Mouse (Mus musculus) telencephalon, adult 2 months (tissue): Measurements from ENCODE around the gene Sox12.

Experiments used
- DNase-seq: peaks from one replicate; pipeline ENCODE4 v3.0.0-alpha.2; 2011; ENCODE audit warnings: low read depth, low spot score

Sox12 gene

DNA sequence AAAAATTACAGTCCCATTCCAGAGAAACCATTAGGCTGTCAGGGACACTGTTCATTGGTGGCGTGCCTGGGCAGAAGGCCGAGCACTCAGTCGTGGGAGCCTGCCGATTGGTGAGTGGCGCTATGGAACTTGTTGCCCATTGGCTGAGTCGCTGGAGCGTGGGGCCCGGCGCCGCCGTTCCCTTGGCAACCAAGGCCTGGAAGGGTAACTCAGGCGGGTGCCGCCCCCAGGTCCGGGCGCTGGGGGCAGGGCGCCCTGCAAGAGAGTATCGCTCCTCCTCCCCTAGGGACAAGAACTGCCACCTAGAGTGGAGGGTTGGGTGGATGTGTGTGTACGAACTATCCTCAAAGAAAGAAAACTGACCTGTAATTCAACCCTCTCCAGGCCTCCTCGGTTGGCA lies 8.3 kb upstream of the Sox12 start:
- peak; percentile 94 for DNase-seq

DNA sequence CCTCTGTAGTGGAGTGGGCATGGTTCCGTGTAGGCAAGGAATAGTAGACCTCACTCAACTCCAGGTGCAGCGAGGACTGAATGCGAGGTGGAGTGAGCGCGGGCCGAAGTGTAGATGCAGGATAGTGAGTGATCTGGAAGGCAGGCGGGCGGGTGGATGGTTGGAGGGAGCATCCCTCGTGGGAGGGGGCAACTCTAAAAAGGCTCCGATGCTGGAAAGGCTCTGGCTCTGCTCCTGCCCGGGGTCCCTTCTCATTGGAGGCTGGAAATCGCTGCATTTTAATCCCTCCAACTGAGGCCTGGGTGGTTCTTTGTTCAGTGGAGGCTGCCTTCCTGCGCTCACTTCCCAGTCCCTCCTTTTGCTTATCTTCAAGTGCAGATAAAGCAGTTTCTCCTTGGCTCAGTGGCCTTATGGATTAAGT lies 1.3 kb upstream of the Sox12 start:
- DNase-seq, result no peak

DNA sequence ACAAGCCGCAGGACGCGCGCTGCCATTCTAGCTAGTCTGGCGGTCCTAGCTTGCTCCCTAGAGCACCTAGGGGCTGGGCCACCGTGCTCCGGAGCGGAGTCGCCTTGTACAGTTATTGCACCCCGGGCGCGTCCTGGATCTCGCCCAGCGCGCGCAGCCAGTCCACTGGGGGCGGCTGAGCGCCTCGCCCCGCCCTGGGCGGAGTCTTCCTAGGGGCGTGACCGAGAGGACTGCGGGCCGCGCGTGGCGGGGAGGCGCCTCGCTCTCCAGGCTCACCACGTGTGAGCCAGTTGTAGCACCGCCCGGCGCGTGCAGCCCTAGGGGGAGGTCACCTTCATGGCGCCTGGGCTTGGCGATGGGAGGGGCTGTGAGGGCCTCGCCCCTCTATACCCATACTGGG lies 828 bp upstream of the Sox12 start:
- DNase-seq, result peak; percentile 81

DNA sequence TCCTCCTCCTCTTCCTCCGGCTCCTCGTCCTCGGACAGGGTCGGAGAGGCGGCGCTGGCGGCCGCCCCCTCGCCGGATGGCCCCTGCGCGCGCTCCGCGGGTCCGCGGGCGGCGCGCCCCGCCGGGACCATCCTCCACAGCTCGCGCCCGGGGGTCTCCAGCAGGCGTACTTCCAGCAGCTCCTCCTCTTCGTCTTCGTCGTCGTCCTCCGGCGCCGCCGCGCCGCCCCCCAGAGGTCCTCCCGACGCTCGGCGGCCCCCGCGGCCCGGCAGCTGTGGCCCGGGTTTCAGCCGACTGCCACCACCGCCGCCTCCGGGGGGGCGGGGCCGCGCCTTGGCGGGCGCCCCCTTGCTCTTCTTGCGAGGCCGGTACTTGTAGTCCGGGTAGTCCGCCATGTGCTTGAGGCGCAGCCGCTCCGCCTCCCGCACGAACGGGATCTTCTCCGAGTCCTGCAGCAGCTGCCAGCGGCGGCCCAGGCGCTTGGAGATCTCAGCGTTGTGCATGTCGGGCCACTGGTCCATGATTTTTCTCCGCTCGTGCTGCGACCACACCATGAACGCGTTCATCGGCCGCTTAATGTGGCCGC lies 766 bp downstream of the Sox12 start:
- DNase-seq, result no peak

DNA sequence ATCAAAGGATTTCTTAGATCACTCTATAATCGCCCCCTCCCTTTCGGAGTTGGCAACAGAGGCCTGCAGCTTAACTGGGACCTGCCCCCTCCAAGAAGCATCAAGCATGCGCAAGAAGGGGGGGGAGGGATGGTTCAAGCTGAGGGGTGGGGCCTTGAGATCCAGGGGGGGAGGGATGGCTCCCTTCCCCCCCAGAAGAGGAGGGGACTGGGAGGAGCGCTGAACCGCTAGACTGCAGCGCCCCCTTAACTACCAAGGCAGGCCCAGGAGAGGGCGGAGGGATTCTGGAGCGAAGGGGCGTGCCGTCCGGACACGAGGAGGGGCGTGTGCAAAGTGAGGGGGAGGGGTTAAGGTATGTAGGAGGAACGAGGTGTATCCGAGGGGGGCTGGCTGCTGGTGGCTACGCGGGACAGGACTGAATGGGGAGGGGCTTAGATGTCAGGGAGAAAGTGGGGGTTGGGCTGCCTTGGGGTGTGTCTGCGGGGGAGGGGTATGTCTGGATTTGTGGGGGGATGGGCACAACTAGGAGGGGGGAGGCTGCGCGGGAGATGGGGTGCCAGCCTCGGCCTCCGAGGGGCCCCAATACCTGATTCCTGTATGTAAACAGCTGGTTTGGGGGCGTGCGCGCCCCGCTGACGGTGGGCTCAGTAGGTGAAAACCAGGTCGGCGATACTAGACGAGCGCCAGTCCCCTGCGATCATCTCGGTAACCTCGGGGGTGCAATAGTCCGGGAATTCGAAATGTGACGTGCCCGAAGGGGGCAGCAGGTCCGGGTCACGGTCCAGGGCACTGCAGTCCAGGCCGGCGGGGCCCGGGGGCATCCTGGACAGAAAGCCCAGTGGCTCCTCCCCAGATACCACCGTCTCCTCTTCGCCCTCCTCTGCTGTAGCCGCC lies 1.5 kb downstream of the Sox12 start:
- DNase-seq, result peak; percentile 98

DNA sequence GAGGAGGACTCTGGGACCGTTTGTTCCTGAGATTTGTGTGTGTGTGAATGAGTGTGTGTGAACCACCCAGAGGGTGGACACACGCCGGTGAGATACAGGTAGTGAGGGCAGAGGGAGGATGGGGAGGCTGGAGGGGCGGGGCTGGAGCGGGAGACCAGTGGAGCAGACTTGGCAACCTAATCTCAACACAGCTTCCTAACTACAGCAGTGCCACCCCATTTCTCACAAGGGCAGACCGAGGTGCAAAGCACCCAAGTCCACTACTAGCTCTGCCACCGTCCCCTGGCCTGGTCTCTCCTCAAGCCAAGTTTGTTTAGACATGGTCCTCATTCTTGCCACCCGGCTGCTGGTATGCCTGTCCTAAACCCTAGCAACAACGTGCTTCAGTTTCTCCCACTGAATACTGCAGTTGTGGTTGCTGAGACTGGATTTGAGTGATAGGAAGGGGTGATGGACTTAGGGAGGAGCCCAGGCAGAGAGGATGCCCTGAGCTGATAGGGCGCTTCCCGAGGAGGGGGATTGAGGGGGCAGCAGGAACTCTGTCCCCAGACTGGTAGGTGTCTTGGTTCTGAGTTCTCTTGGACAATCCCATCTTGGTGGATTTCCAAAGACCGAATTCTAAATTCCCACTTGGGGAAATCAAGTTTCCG lies 2.5 kb downstream of the Sox12 start:
- DNase-seq, result no peak

DNA sequence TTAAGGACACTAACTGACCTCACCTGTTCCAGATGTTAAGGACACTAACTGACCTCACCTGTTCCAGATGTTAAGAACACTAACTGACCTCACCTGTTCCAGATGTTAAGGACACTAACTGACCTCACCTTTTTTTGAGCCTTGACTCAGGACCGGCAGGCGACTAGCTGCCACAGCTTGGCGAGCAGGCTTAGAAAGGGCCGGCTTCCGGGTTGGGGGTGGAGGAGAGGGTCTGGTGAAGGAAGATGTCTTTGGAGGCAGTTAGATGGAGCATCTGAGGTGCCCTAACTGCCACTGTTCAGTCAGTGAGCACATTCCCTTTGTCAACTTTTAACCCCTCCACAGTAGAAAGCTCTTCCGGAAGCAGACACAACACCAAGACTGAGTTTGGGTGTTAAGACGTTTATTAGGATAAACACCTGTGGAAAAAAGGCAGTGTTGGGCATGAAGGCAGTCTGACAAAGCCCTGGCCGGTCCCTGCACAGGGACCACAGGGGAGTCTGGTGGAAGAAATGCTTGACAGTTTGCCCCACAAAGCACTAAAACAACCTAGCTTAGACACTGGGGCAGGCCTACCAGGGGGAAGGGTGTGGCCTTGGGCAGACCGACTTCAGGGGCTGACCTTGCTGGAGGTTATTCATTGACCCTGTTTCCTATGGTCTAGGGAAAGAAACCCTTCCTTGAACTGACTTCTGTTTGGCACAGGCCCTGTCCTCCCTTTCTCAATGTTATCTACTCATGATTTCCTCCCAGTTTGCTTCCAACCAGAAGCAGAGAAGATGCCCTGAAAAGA lies 4.4 kb downstream of the Sox12 start:
- DNase-seq, result no peak

DNA sequence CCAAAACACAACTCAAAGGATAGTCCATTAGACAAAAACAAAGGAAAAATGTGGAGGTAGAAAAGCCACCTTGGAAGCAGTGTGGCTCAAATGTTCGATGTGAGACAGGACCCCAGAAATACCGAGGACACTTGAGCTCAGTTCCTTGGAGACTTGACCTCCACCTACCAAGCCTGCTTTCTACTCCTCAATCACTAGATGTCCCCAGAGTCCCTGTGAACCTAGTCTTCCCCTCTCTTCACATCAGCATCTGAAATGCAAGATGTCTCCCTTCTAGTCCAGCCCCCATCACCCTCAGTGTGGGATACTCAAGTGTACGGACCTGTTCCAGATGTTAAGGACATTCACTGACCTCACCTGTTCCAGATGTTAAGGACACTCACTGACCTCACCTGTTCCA lies 5.1 kb downstream of the Sox12 start:
- DNase-seq, result no peak

DNA sequence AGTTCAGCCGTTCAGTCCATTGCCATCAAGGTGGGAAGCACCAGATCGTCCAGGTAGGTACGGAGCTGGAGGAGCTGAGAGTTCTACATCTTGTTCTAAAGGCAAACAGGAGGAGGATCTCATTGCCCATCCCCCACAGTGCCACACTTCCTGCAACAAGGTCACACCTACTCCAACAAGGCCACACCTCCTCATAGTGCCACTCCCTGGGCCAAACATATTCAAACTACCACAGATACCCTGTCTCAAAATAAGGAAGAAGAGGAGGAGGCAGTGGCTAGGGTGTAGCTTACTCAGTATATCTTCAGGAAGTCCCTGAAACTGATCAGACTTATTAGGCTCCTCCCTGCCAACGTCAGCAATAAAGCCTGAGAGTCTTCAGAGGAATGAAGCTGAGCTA lies 13.7 kb downstream of the Sox12 start:
- DNase-seq, result no peak

DNA sequence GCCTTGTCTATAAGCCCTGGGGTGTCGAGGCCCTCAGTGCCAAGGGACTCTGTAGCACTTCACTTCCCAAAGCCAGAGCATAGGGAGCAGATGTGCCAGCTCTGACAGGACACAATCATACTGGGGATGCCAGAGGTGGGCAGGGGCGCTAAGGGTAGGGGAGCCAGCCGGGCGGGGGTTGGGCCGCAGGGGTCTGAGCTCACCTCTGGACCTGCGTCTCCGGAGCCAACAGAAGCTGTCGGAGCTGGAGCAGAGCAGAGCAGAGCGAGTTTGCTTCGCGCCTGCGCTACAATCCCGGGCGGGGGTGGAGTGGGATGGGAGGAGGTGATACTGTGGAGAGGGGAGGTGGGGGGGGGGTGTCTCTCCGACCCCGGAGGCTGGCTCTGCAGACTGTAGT lies 21.5 kb downstream of the Sox12 start, which contains the start of gene Nrsn2:
Nrsn2 (minus strand) TSS at position 294 of the 397 bp plus-strand sequence.
- peak; percentile 34 for DNase-seq

DNA sequence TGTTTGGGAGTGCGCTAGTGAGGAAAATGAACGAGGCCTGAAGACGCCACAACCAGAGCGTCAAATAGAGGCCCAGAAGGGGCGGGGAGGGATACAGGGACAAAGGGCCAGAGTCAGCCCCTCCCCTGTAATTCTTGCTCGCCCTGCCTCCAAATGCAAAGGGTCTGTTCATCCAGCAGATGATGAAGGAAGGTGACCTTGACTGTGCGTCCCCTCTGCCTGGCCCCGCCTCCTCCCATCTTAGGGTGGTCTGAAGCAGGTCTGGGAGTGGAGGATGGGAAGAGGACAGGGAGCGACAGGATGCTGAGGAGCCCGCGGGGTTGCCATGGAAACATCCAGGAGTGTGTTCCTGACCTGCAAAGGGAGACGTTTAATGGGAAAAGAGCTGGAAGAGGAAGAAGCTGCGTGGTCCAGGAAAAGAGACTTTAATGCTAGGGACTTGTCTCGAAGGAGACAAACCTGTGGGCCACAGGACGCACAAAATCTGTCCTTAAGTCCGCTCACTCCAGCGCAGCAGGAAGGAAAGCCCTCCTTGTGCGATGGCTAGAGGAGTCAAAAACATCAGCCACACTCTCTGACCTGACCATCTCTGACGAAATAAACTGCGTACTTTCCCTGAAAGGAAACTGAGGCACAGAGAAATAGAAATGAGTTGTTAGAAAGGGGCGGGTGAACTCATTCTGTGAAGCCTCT lies 22.1 kb downstream of the Sox12 start:
- DNase-seq, result peak; percentile 38

DNA sequence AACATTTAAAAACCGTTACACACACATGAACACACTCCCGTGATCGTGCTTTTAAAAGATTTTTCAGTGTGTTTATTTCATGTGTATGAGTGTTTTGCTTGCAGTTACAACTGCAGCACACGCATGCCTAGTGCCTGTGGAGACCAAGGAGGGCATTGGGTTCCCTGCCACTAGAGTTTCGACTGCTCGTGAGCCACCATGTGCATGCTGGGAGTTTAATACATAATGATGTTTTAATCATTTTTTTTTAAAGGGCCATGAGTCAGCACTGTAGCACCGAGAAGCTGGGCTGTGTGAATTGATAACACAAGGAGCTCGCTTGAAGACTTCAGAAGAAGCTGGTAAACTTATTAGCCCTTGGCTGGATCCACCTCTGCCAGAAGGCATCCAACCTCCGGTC lies 24.3 kb downstream of the Sox12 start:
- no peak for DNase-seq

DNA sequence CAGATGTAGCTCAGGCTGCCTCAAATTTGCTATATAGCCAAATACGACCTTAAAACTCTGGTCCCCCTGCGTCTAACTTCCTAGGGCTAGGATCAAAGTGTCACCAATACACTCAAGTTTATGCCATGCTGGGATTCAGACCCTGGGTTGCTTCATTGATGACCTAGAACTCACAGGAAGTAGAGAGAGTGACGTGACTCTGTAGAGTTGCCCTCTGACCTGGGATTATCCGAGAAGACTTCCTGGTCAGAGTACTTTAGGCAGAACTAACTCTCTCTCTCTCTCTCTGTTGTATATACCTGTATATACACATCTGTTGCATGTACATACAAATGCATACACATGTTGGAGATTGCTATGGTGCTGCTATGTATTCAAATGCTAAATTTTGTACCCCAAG lies 25.2 kb downstream of the Sox12 start:
- no peak for DNase-seq

DNA sequence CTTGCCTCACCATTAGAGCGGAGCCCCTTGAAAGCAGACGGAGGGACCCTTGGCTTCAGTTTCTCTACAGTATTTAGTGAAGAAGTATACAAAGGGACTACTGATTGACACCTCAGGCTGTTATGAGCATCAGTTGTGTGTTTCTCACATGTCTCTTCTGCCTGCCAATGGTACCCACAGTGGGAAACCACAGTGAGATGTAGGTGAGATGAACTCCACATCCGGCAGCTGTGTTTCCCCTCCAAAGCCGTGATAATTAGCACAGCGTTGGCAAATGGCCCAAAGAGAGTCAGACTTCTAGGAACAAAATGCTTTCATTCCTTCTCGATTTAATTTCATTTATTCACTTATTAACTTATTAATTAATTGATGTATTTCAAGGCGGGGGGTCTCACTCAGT lies 25.8 kb downstream of the Sox12 start:
- DNase-seq, result no peak

DNA sequence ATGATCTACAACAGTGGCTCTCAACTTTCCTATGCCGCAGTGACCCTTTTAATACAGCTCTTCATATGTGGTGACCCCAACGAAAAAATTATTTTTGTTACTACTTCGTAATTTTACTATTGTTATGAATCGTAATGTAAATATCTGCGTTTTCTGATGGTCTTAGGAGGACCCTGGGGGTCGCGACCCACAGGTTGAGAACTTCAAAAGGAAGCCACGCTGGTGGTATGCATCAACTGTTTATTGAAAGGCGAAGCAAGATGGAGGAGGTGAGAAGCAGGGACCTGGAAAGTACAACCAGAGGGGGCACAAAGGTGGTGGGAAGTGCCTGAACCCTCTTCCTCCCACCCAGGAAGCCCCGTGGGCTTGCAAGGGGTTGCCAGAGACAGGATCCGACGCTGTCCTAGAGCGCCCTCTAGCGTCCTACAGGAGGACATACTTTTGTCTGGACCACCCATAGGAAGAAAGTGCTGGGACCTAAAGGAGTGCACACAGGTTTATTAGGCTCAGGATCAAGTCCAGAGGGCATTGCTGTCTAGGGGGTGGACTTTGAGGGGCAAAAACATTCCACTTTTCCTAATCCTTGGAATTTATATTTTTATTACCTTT lies 29.2 kb downstream of the Sox12 start:
- DNase-seq, result peak; percentile 28

DNA sequence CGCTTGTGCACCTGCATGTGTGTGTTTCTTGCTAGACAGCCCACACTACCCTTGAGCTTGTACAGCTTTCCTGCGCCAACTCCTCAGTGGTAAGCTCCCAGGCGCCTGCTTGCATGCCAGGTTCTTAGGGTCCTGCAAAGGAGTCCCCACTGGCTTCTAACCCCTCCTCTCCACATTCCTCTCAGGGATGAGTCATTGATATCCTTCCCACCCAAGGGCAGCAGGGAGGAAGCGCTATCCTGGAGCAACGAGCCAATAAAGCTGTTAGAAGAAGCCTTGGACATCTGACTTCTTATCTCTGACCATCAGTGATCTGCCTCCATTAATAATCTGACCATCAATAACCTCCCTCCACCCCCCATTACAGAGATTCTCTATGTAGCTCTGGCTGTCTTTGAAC lies 29.9 kb downstream of the Sox12 start:
- DNase-seq, result no peak

DNA sequence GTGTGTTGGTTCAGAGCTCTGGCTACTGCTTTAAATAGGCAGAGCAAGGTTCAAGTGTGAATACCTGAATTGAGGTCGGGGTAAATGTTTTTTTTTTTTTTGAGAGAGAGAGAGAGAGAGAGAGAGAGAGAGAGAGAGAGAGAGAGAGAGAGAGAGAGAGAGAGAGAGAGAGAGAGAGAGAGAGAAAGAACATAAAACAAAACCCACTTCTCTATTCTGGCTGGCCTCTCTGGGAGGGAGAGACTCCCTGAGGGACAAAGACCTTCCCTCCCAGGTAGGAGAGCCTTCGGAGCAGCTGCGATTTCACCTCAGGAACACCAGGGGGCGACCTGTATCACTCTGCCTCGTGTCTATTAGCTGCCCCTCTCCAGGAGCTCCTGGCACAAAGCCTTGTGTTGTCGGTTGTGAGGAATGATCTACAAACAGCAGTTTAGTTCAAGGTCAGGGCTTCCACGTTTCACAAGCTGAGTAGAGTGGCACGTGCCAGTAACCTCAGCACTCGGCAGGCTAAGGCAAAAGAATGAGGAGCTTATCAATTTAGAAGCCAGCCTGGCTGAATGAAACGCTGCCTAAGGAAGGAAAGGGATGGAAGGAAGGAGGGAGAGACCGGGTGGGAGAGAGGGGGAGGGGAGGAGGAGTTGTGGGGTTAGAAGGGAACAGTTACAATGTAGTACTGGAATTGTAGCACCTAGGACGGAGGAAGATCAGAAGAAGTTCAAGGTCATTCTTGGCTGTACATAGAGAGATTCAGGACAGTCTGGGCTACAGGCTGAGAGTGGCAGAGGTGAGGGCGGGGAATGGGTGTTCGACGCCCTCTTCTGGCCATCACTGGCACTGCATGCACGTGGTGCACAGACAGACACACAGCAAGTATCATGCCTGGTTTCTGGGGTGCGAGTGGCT lies 34.4 kb downstream of the Sox12 start:
- peak; percentile 49 for DNase-seq

DNA sequence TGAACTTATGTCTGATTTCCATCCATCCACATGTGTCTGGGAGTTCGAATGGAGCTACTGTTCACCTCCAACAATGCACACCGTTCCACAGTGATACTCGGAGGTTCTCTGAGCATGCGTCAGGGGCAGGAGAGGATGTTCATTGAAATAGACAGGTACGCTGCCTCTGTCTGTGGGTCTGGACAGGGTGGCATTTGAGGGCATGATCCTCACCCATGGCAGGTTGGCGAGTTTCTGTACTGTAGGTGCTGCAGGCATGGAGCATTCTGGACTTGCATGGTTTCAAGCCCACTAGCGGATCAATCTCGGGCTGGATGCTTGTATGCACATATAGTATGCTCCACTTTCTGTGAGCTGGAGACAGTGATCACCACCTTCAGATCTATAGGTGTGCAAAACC lies 36.7 kb downstream of the Sox12 start:
- no peak for DNase-seq

DNA sequence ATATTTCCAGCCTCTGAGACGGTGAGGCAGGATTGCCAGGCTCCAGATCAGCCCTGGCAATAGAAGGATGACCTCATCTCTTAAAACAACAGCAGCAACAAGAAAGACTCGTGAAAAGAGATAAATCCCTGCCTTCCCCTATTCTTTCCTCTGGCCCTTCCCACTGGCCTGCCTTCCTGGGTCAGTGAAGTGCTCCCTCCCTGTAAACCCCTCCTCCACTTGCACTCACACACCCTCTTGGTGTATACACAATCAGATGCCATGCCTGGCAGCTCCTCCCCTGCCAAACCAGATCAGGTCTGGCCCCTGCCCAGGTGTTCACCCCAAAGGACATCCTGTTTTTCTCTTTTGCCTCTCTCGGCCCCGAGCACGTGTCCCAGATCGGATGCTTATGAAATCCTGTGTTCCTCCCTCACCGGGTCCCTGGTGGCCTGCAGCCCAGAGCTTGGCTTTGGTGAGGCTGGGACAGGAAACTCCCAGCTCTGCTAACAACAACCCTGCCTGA lies 37.5 kb downstream of the Sox12 start:
- no peak for DNase-seq

DNA sequence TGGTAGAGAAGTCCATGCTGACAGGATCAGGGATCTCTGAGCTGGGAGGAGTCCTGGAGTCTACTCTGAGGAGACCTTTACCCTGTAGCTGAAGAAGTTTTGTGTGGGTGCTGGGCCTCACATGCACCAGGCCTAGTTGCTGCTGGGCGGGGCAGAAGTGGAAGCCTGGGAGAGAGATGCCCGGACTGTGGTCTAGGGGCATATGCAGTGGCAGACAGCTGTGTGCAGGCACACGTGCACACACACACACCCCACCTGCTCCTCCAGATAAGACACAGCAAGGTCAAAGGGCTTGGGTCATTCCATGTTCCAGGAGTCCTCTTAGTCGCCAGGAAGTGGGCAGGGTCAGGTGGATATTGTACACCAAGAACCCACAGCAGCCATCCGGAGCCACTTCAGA lies 38.2 kb downstream of the Sox12 start:
- DNase-seq, result no peak
